Mouse (Mus musculus): ENCODE measurements around the gene Hagh. TPM values are rescaled to one million over a fixed set of nuclear protein-coding genes. Genes with fewer than 3 reads are reported as not detected.

Gene Hagh
- polyA plus RNA-seq, 3 experiments from 2014 or later = 24.3 to 30.5 (median 25.2) TPM

- ATAC-seq = no peak
Observed at GRCm38 (mm10) chr17:24913984-24914383, 74.0 kb downstream of the Hagh start.

Other genes with a start within 250 kb of the Hagh start
- gene Tsc2, start 207.5 kb upstream of the Hagh start, polyA plus RNA-seq (2017; shearing (Covaris generic)) = 10 to 100 TPM; 17.0 to 17.7 (median 17.1) TPM
- 1 to 10 TPM; 2.0 to 4.8 (median 2.8) TPM for gene Nthl1, start 207.5 kb upstream of the Hagh start, polyA plus RNA-seq (2017; shearing (Covaris generic))
- not detected for gene Slc9a3r2, start 189.8 kb upstream of the Hagh start, polyA plus RNA-seq (2017; shearing (Covaris generic))
- not detected for gene Npw, start 181.7 kb upstream of the Hagh start, polyA plus RNA-seq (2017; shearing (Covaris generic))
- gene Zfp598, start 170.5 kb upstream of the Hagh start, polyA plus RNA-seq (2017; shearing (Covaris generic)) = 1 to 10 TPM; 4.1 to 5.8 (median 5.4) TPM
- gene Syngr3, start 150.2 kb upstream of the Hagh start, polyA plus RNA-seq (2017; shearing (Covaris generic)) = 1 to 10 TPM in 2 of 3 experiments, under 1 TPM in 1; 0.51 to 5.4 (median 1.7) TPM
- 10 to 100 TPM; 10.2 to 18.4 (median 13.1) TPM for gene Gfer, start 144.0 kb upstream of the Hagh start, polyA plus RNA-seq (2017; shearing (Covaris generic))
- gene Noxo1, start 143.9 kb upstream of the Hagh start, polyA plus RNA-seq (2017; shearing (Covaris generic)) = 1 to 10 TPM; 1.8 to 3.5 (median 2.7) TPM
- gene Tbl3, start 132.5 kb upstream of the Hagh start, polyA plus RNA-seq (2017; shearing (Covaris generic)) = 10 to 100 TPM; 29.5 to 55.4 (median 32.2) TPM
- gene Rnf151, start 122.1 kb upstream of the Hagh start, polyA plus RNA-seq (2017; shearing (Covaris generic)) = not detected
- gene Rps2, start 122.0 kb upstream of the Hagh start, polyA plus RNA-seq (2017; shearing (Covaris generic)) = 100 to 1,000 TPM; 452 to 883 (median 453) TPM
- gene Ndufb10, start 115.7 kb upstream of the Hagh start, polyA plus RNA-seq (2017; shearing (Covaris generic)) = 100 to 1,000 TPM; 234 to 249 (median 238) TPM
- gene Rpl3l, start 112.3 kb upstream of the Hagh start, polyA plus RNA-seq (2017; shearing (Covaris generic)) = not detected
- gene Msrb1, start 103.5 kb upstream of the Hagh start, polyA plus RNA-seq (2017; shearing (Covaris generic)) = 10 to 100 TPM; 27.2 to 34.4 (median 28.6) TPM
- gene Hs3st6, start 87.2 kb upstream of the Hagh start, polyA plus RNA-seq (2017; shearing (Covaris generic)) = not detected
- gene Meiob, start 35.9 kb upstream of the Hagh start, polyA plus RNA-seq (2017; shearing (Covaris generic)) = not detected
- gene Fahd1, start 10.2 kb downstream of the Hagh start, polyA plus RNA-seq (2017; shearing (Covaris generic)) = 1 to 10 TPM; 1.4 to 2.3 (median 2.0) TPM
- not detected for gene Igfals, start 25.9 kb downstream of the Hagh start, polyA plus RNA-seq (2017; shearing (Covaris generic))
- gene Nubp2, start 46.2 kb downstream of the Hagh start, polyA plus RNA-seq (2017; shearing (Covaris generic)) = 100 to 1,000 TPM in 1 of 3 experiments, 10 to 100 TPM in 2; 75.5 to 104 (median 88.6) TPM
- 10 to 100 TPM; 48.5 to 53.2 (median 49.1) TPM for gene Spsb3, start 46.5 kb downstream of the Hagh start, polyA plus RNA-seq (2017; shearing (Covaris generic))
- 10 to 100 TPM; 16.4 to 26.2 (median 26.1) TPM for gene Eme2, start 54.9 kb downstream of the Hagh start, polyA plus RNA-seq (2017; shearing (Covaris generic))
- 10 to 100 TPM; 68.7 to 85.6 (median 71.2) TPM for gene Mrps34, start 55.0 kb downstream of the Hagh start, polyA plus RNA-seq (2017; shearing (Covaris generic))
- gene Nme3, start 56.4 kb downstream of the Hagh start, polyA plus RNA-seq (2017; shearing (Covaris generic)) = 10 to 100 TPM; 39.8 to 50.7 (median 45.7) TPM
- gene Mapk8ip3, start 96.8 kb downstream of the Hagh start, polyA plus RNA-seq (2017; shearing (Covaris generic)) = 10 to 100 TPM; 22.0 to 47.5 (median 34.9) TPM
- 10 to 100 TPM; 25.3 to 48.1 (median 32.1) TPM for gene Jpt2, start 120.5 kb downstream of the Hagh start, polyA plus RNA-seq (2017; shearing (Covaris generic))
- gene Cramp1l, start 175.6 kb downstream of the Hagh start, polyA plus RNA-seq (2017; shearing (Covaris generic)) = 10 to 100 TPM; 10.7 to 22.5 (median 17.2) TPM
- 10 to 100 TPM; 15.7 to 18.8 (median 17.2) TPM for gene Ift140, start 175.9 kb downstream of the Hagh start, polyA plus RNA-seq (2017; shearing (Covaris generic))
- under 1 TPM in 2 of 3 experiments, not detected in 1; 0.47 to 0.66 TPM for gene Tmem204, start 243.4 kb downstream of the Hagh start, polyA plus RNA-seq (2017; shearing (Covaris generic))

Data from inflammation-experienced regulatory T-cells, adult 6 months (primary cell).